Mouse (Mus musculus) kidney, adult 8-10 months (tissue): ENCODE measurements around the gene Krt77.

ENCODE experiments used
- DNase-seq, 2 experiments: peaks; one replicate each; pipeline ENCODE4 v3.0.0; 2022

Gene Krt77

GRCm38 (mm10) chr15:101829441-101829840 lies 40.1 kb downstream of the Krt77 start:
- DNase-seq, result no peak

GRCm38 (mm10) chr15:101821786-101822185 lies 47.7 kb downstream of the Krt77 start:
- no peak for DNase-seq

- no peak for DNase-seq
These were observed 51.6 kb downstream of the Krt77 start, which contains the start of gene Krt2 for GRCm38 (mm10) chr15:101817875-101818274. TSS of gene Krt2 (minus strand) at chr15:101818169.
